Mouse (Mus musculus): ENCODE results near the gene Ifnar2.

Ifnar2 gene

GRCm38 (mm10) chr16:91452363-91452896 lies 79.8 kb downstream of the Ifnar2 start:
- no peak for DNase-seq (ENCODE audit: extremely low spot score, low read depth, low spot score)
